Mouse (Mus musculus): Measurements from ENCODE around the gene Eef1a2.

Eef1a2 gene

DNA sequence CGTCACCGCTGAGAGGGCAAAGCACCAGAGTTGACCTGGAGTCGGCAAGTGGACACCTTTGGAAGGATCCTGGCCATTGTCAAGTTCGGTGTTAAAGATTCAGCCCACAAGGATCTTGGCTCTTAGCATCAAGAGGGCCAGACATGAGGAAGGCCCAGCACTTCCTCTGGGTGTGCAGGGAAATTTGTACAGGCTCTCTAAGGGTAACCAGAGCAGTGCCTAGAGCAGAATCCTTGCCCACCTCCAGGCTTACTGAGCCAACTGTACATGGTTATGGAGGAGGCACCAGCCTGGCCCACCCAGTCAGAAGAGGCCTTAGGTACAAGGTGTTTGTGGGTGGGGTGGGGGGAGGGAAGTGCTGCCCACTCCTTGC is 21.4 kb downstream of the Eef1a2 start:
- no peak for ATAC-seq (ENCODE audit: insufficient number of reproducible peaks, low FRiP score, low TSS enrichment)

DNA sequence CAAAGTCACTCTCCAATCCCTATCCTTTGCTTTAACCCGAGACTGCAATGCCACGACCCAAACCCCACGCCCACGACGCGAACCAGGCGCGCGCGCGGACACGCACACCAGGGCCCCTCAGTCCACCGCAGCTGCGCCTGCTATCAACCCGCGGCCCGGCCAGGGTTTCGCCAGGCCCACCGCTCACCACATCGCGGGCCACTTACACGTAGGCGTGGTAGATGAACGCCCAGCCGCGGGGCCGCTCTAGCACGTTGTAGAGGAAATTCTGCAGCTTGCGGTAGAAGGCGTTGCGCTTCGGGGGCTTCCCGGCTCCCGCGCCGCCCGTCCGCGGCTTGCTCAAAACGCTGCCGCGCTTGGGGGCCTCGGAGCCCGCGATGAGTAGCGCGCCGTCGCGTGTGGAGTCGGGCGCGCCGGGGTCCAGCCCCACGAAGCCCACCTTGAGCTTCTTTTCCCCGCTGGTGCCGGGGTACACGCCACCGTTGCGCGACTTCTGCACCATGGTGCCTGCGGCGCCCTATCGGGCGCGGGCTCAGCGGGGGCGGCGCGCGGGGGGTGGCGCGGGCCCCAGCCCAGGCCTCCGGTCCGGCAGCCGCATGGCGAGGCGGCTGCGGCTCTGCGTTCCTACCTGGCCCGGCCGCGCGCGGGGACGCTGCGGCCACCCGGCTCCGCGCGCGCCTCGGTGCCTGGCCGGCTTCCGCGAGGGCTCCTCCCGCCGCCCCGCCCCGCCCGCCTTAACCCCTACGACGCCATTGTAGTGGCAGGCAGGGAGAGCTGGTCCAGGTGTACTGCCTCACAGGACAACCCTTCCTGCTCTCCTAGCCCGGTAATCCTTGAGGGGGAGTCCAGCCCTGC is 22.0 kb downstream of the Eef1a2 start, which contains the start of gene Kcnq2:
Gene Kcnq2, minus strand, starts transcription at position 710 of the 855 bp plus-strand sequence.
- ATAC-seq (ENCODE audit: insufficient number of reproducible peaks, low FRiP score, low TSS enrichment) = peak; percentile 38; the same call in 1 of the 2 replicates

DNA sequence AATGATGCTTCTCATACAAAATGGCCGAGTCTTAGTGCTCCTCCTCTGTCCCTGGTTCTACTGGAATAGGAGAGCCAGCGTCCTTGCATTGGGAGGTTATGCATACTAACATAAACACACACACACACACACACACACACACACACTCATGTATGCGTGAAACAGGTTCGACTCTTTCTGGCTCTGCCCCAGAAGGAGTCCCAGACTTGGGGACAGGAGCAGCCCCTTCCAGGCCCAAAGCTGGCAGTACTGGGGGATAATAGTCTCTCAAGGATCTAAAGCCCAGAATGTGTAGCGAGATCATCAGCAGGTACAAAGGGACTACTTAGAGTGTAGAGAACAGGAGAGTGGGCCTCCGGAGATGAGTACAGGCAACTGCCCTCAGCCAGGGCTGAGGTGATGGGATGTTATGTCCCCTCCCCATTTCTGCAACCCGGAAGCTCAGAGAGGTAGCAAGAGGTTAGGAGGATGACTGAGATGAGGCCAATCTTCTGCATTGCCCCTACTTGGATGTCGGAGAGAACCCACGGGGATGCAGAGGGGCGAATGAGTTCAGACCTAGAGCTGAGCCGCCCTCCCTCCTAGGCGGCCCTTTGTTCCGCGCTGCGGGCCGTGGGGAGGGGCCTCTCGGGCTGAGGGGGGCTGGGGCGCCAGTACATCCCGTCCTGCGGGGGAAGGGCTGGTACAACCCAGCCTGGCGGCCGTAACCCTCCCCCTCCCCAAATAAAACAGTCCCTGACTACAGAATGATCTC is 22.8 kb downstream of the Eef1a2 start:
- 0 out of 2 replicates have a peak, but pooled peaks have one; percentile 16 for ATAC-seq (ENCODE audit: insufficient number of reproducible peaks, low FRiP score, low TSS enrichment)

DNA sequence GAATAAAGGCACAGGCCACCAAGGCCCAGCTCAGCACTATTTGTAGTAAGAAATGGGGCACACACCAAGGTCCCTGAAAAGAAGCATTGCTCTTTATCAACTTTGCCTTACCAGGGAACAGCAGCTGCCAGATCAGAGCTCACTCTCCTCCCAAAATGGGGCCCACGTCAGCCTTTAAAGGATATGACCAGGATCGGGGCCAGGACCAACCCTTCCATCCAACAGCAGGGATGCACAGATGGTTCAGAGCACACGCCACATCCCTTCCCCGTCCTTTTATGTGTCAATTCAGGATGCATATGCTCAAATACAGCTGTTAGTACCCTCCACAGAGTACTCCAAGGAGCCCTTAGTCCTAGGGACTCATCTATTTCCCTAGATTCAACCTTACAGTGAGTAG is 26.6 kb downstream of the Eef1a2 start:
- no peak for ATAC-seq (ENCODE audit: insufficient number of reproducible peaks, low FRiP score, low TSS enrichment)

DNA sequence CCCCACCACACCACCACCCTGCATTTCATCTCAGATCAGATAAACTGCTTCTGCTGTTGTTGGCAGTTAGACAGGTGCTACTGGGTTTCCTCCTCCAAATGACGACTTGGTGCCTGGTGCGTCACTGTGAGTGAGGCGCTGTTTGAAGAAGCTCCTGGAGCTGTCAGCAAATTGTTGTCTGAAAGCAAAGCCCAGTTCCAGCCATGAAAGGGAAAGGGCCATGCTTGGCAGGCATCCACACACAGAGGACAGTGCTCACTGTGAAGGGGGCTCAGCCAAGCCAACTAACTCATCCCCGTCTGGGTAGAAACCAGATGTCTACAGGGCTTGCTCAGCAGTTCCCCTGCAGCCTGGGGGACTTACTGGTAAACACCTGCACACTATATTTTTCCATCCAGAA is 27.9 kb downstream of the Eef1a2 start:
- ATAC-seq (ENCODE audit: insufficient number of reproducible peaks, low FRiP score, low TSS enrichment) = no peak

DNA sequence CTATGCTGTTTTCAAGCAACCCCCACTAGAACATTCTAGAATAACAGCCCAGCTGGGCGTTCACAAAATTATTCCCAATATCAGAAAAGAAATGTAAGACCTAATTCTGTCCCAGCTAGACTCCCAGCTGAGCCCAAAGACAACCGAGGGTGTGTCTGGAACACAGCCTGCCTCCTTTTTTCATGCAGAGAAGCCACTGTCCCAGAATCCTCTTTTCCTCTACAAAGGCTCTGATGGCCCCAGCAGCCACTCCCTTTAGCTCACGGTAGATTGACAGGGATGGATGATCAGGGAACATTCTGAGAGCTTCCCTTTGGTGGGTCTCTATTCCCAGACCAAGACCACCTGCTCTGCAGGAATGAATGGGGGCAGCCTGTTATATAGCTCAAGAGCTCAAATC is 29.0 kb downstream of the Eef1a2 start:
- ATAC-seq (ENCODE audit: insufficient number of reproducible peaks, low FRiP score, low TSS enrichment) = no peak

DNA sequence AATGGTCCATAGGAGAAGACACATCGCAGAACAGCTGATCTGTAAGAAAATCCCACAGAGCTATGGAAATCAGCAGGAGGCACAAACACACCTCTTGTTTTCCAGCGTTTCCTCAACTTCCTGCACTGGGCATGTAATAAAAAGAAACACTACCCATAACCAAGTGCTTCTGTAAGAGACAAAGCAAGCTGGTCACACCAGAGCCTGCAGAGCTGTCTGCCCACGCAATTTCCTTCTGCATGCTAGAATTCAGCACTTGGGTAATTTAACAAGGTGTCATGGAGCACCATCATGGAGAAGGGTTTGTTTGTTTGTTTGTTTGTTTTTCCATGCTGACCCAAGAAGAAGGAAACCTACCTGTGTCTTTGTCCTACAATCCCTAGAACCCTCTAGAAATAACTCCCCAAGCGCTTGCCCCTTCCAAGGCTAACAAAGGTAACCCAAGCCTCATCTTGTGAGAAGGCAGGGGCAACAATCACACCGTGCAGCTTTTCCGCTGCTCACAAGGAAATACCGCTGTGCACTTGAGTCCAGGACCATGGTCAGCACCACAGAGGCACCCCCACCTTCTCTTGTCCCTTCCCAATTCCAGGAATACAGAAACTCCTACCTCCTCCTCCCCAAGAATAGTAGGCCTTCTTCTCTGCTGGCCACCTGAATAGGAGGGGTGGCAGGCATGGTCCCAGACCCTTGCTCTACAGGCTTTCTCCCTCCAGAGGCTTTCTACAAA is 30.9 kb downstream of the Eef1a2 start:
- ATAC-seq (ENCODE audit: insufficient number of reproducible peaks, low FRiP score, low TSS enrichment) = no peak

DNA sequence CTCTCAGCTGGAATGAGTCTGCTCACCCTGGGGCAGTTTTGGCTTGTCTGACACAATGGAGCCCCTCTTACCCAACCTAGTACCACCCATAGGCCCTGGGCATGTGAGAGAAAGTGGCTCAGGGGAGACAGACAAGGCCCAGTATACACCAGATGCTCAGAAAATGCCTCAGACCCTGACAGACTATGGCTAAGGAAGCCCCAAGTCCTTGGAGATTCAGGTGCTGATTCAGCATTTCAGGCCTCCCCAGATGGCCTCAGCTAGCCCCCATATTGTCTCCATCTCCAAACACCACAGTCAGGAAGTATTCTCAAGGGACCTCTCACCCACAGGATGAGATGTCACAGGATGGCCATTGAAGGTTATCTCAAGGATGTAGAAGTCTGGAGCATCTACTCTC is 34.2 kb downstream of the Eef1a2 start:
- no peak for ATAC-seq (ENCODE audit: insufficient number of reproducible peaks, low FRiP score, low TSS enrichment)

DNA sequence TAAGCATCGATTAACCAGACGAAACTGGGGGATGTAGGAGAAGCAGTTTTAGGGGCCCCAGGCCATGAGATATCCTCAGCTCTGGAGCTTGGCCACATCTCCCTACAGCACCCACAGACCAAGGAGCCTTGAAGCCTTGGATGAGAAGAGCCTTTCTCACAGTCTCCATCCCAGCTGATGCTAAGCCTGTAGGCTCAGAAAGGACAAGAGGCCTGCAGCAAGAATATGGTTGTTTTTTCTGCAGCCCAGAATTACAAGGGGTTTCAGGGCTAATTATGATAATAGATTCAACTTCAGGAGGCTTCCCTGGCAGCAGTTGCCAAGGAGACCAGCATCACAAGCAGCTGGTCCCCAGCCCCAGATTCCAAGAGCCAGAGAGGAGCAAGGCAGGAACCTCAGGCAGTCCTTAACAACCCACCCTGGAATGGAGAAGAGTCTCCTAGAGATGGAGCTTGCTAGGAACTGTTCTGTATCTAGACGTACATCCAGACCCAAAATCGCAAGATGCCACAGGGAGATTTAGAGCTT is 35.8 kb downstream of the Eef1a2 start:
- no peak for ATAC-seq (ENCODE audit: insufficient number of reproducible peaks, low FRiP score, low TSS enrichment)

DNA sequence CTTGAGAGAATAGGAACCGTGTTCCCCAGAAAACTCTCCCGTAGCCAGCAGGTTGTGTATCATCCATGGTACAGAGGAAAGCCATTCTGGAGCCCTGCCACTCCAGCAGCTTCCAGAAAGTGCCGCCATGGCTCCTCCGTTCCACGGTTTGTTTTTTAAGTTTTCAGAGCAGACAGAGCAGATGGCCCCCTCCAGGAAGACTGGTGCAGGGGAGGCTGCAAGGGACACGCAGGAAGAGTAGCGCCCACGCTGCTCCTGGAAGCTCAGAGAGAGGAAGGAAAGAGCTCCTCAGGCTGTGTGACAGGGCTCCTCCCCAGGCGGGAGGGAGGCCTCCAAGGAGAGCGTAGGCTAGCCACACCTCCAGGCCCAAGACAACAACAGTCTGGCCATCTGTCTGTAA is 36.9 kb downstream of the Eef1a2 start:
- peak; percentile 72 for ATAC-seq (ENCODE audit: insufficient number of reproducible peaks, low FRiP score, low TSS enrichment)

DNA sequence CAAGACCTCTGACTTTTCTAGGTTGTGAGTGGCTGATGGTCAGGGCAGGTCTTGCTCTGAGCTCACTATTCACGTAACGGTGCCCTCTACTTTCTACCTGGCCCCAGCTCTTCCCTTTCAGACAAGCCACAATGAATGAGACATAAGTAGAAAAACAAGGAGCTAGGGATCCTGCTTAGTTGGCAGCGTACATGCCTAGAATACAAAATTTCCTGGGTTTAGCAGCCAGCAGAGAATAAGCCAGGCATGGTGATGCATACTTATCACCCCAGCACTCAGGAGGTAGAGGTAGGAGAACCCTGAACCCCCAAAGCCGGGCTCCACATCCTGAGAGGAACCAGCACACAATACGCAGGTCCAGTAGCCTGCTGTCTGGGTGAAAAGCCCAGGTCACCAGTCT is 40.4 kb downstream of the Eef1a2 start:
- ATAC-seq (ENCODE audit: insufficient number of reproducible peaks, low FRiP score, low TSS enrichment) = no peak

DNA sequence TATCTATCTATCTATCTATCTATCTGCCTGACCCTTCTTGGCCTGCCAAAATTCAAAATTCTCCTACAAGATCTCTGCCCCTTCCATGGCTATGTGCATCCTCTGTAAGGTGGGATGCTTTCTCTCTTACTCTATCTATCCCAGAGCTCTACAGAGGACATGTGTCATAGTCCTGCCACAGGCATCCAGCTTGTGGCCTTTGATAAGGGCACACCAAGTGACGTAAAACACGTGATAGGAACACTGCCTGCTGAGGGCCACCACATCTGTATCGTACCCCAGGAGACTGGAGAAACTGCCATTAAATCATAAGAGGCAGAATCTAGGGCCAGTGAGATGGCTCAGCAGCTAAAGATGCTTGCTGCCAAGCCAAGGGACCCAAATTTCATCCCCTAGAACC is 41.4 kb downstream of the Eef1a2 start:
- ATAC-seq (ENCODE audit: insufficient number of reproducible peaks, low FRiP score, low TSS enrichment) = no peak

DNA sequence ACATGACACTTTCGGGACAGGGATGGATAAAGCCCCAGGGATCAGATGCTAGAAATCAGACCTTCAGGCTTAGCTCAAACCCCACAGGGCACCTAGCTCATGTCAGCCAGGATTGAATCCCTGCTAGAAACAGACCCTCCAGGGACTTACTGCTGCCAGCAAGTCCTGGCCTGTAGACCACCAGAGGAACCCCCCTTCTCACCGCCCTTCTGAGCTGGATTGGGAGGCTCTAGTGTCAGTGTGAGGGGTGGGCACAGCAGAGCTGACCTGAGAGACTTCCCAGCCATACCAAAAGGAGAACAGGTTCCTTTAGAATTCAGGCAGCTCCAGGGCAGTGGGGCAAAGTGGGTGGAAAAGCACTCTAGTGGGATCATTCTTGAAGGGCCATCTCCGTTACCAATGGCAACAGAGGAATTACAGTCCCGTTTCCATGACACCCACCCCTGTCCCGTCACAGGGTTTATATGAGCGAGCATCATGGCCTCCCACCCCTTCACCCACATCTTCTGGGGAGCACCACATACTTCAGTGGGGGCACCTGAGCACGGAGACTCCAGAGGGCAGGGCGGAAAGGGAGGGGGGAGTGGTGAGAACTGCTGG is 43.0 kb downstream of the Eef1a2 start:
- no peak for ATAC-seq (ENCODE audit: insufficient number of reproducible peaks, low FRiP score, low TSS enrichment)

DNA sequence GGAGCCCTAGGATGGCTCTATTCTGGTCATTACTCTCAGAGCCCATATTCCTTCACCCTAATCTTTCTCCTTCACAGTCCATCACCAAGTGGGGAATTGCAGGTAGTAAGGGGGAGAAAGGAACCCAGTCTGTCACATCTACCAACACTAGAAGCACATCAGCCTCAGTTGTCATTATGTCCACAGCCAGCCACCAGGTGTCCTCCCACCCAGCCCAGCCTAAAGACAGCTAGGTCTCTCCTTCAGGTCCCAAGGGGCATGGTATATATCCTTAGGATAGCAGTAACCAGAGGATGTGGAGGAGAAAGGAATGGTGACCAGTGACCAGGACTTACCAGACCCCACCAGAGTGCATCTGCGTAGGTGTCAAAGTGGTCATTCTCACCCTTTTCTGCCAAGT is 45.1 kb downstream of the Eef1a2 start:
- ATAC-seq (ENCODE audit: insufficient number of reproducible peaks, low FRiP score, low TSS enrichment) = no peak

DNA sequence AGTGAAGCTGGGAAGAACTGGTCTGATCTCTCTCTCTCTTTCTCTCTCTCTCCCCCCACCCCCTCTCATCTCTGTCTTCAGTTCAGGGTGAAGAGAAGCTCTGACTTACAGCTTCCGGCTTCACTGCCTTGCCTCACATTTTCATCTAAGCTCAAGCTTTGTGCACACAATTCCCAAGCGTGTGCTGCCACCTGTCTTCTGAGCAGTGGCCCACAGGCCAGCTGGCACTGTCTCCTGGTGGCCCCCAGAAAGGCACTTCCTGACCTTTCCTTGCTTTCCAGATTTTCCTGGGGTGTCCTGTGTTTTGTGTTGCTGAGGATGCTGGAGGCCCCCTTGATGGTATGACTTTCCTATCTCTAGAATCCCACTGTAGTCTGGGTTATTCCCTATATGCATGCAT is 52.7 kb downstream of the Eef1a2 start:
- 0 out of 2 replicates have a peak, but pooled peaks have one; percentile 27 for ATAC-seq (ENCODE audit: insufficient number of reproducible peaks, low FRiP score, low TSS enrichment)

DNA sequence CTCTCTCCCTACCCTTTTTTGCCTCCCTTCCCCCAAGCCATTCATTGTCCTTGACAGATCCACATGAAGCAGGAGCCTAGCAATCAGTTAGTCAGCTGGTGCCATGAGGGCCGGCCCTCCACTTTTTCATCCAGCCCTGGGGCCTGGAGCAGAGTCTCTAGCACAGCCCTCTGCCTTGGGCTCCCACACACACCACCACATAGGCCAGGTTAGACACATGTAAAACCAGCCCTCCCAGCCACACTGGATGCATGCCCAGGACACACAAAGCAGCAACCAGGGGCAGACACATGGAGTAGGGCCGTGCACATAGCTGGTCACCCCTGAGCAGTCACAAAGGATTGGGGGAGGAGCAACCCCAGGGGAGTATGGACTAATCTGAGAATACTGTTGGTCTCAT is 54.7 kb downstream of the Eef1a2 start:
- ATAC-seq (ENCODE audit: insufficient number of reproducible peaks, low FRiP score, low TSS enrichment) = 0 out of 2 replicates have a peak, but pooled peaks have one; percentile 8

DNA sequence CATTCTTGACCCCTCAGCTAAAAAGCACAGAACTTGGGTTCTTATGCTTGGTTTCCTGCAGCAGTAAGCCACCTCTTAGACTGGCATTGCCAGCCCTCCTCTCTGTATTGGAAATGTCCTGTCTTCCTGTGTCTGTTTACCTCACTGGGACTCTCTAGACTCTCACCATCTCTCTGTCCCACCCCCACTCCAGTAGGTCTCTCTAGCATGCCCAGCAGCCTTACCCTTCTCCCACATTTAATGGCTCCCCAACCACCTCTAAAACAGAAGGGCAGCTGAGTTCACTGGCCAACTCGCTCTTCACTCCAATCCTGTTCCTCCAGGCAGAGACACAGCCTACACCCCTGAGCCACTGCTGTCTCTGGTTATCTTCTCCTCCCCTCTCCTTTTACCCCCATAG is 55.2 kb downstream of the Eef1a2 start:
- ATAC-seq (ENCODE audit: insufficient number of reproducible peaks, low FRiP score, low TSS enrichment) = no peak

DNA sequence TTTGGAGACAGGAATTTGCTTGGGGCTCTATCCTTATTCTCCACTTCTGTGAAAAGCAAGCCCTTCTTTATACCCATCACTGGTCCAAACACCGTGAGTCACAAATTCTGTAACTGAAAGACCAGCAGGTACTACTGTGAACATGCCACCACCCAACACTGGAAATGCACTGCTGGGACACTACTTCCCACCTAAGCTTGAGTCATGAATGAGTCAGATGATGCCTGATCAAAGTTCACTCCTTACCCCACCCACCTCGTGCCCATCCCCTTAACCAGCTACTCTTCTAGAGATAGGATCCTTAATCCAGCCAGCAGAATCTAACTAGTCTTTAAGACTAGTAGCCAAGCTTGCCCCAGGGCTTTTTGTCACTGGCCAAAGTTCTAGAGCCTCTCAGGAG is 56.7 kb downstream of the Eef1a2 start:
- ATAC-seq (ENCODE audit: insufficient number of reproducible peaks, low FRiP score, low TSS enrichment) = no peak
